Mouse (Mus musculus) liver, embryonic 14.5 days (tissue): ENCODE data around the gene Clrn2. TPM values are rescaled to one million over a fixed set of nuclear protein-coding genes. Genes with fewer than 3 reads are reported as not detected.

Experiments used
- ATAC-seq: fragments of 200-750 bp; cut with Nextera tagmentation; 2 replicates; pipeline ENCODE4 v1.8.0; 2017; ENCODE audit warnings: moderate number of reproducible peaks, mild to moderate bottlenecking, moderate library complexity; ENCODE audit not compliant: insufficient read depth
- DNase-seq, 3 experiments: peaks; one replicate each; pipeline ENCODE4 v3.0.0-alpha.2; 2012 to 2013; ENCODE audit warnings: low read depth in 3 of 3, low spot score in 3 of 3
- H3K27ac ChIP-seq: fragments of 300-500 bp; sonication (generic); 2 replicates; pipeline ENCODE4 v1.5.1; 2014; ENCODE audit warnings: moderate library complexity, mild to moderate bottlenecking, control low read depth, inconsistent platforms
- H3K27me3 ChIP-seq: fragments of 300-500 bp; sonication (generic); 2 replicates; pipeline ENCODE4 v1.6.1; 2014; ENCODE audit warnings: mild to moderate bottlenecking, low read length, moderate library complexity; ENCODE audit not compliant: control insufficient read depth, insufficient read depth
- H3K36me3 ChIP-seq: fragments of 300-500 bp; sonication (generic); replicated peaks from 2 replicates; pipeline ENCODE4 v1.6.1; 2014; ENCODE audit warnings: low read depth; ENCODE audit not compliant: control insufficient read depth, insufficient read depth
- H3K4me1 ChIP-seq, 2 experiments: fragments of 200-500 bp in 1 of 2; fragments of 300-500 bp in 1 of 2; sonication (generic) in 1 of 2; replicated peaks; 2 replicates each; pipeline ENCODE4 v1.6.1; 2012 to 2014; ENCODE audit warnings: antibody characterized with exemption in 1 of 2, inconsistent platforms in 1 of 2, low read length in 1 of 2; ENCODE audit not compliant: control insufficient read depth in 2 of 2, insufficient read depth in 2 of 2
- H3K4me2 ChIP-seq: fragments of 300-500 bp; sonication (generic); 2 replicates; pipeline ENCODE4 v1.6.1; 2014; ENCODE audit warnings: low read depth, mild to moderate bottlenecking, control low read depth, moderate library complexity
- H3K4me3 ChIP-seq, 2 experiments: fragments of 200-500 bp in 1 of 2; fragments of 300-500 bp in 1 of 2; sonication (generic) in 1 of 2; 2 replicates each; pipeline ENCODE4 v1.5.1; 2012 to 2014; ENCODE audit warnings: low read depth in 2 of 2, low read length in 2 of 2, mild to moderate bottlenecking in 2 of 2, control low read depth in 1 of 2, inconsistent platforms in 1 of 2, moderate library complexity in 1 of 2; ENCODE audit not compliant: insufficient read depth in 1 of 2
- H3K9ac ChIP-seq: fragments of 300-500 bp; sonication (generic); replicated peaks from 2 replicates; pipeline ENCODE4 v1.6.1; 2014; ENCODE audit warnings: mild to moderate bottlenecking, control low read depth, moderate library complexity
- H3K9me3 ChIP-seq: fragments of 300-500 bp; sonication (generic); 2 replicates; pipeline ENCODE4 v1.6.1; 2016; ENCODE audit warnings: low read length, mixed read lengths; ENCODE audit not compliant: control insufficient read depth
- CTCF ChIP-seq: IDR thresholded peaks from 2 replicates; pipeline ENCODE4 v1.5.1; 2016; ENCODE audit warnings: antibody characterized with exemption, low read depth, control low read depth
- EP300 ChIP-seq: IDR thresholded peaks from 2 replicates; pipeline ENCODE4 v1.6.1; 2016; ENCODE audit warnings: antibody characterized with exemption, low read depth
- WGBS: fragments of 180-500 bp; shearing (Covaris S2); extraction: QIAGEN DNeasy Blood & Tissue Kit; methylation state at CpG from one replicate; pipeline ENCODE4 v1.1.7; 2014; ENCODE audit not compliant: insufficient replicate concordance; 5-methylcytosine and 5-hydroxymethylcytosine counted together
- polyA plus RNA-seq, 2 experiments: library from polyadenylated mRNA; depleted of rRNA in 1 of 2; stranded (reverse) in 1 of 2; unstranded in 1 of 2; fragments of >200 nt; fragmentation: Nextera tagmentation in 1 of 2; extraction: Ambion mirVana in 1 of 2; gene quantifications; 2 replicates each; pipeline versions ENCODE4 v1.2.1 to v1.2.3; 2012 to 2014

The Clrn2 gene
- polyA plus RNA-seq (2012; rRNA removed), result not detected in 2 replicates
- not detected in 2 replicates for polyA plus RNA-seq (2014; fragmentation: Nextera tagmentation; extraction: Ambion mirVana)

DNA sequence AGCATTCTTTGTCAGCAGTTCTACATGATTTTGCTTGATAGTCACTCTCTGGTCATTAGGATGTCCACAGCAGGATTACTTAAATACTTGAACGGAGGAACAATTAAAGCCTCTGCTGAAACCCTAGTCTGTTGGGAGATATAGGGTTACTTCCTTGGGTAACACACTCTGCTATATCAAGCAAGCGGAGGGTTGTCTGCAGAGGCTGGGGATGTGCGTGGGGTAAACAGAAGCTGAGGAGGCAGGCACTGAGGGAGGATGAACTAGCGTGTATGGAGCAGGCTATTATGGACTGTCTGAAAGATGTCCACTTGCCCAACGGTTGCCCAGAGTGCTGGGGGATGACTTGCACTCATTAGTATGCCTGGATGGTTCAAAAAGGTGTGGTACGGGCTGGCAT is at the start of gene Clrn2:
Gene Clrn2 (plus strand): TSS at position 301 of the 400 bp plus-strand sequence.
- DNase-seq, result no peak

DNA sequence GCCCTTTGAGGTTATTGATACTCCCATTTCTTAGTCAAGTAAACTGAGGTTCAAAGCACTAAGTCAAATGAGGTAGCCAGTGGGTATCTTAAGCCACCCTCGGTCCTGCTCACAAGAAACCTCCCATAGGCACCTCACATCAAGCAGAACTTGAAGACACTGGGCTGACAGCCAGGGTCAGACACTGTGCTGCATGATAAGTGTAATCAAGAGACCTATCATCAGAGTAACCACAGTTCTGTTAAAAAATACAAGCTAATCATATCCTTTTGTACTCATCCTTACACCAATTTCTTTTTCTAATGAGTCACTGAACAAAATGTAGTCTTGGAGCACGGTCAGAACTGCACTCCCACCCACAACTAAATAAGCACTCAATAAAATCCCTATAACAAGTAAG is 47.4 kb upstream of the Clrn2 start:
- WGBS, result 29% methylated on average over 2 of the region's 2 CpGs
- DNase-seq, result no peak
- H3K27ac ChIP-seq, result no peak overlapping the region
- no peaks in the 10 kb centered on the region for H3K9me3 ChIP-seq
- H3K27me3 ChIP-seq, result no peaks in the 10 kb centered on the region
- H3K36me3 ChIP-seq, result no peaks in the 10 kb centered on the region
- H3K4me1 ChIP-seq, result no peaks in the 10 kb centered on the region
- H3K4me2 ChIP-seq, result no peak overlapping the region
- TF ChIP-seq CTCF, result no peak
- TF ChIP-seq EP300, result no peak
- no peak for ATAC-seq
- H3K9ac ChIP-seq, result no peak overlapping the region
- H3K4me3 ChIP-seq, result no peak overlapping the region

More for the DNA sequence above, at the start of gene Clrn2:
- Histone ChIP-seq H3K4me3 (no peak within 1 kb of the TSS), H3K9me3 (no peaks in the 10 kb centered on the region), H3K4me1 (peaks cover 5 to 12% of the 10 kb centered on the region in 2 experiments), H3K36me3 (no peaks in the 10 kb centered on the region), H3K27me3 (no peaks in the 10 kb centered on the region), H3K9ac (no peak within 1 kb of the TSS), H3K27ac (no peak within 1 kb of the TSS), H3K4me2 (no peak within 1 kb of the TSS)
- TF ChIP-seq EP300, result no peak
- no peak for TF ChIP-seq CTCF
- no peak for ATAC-seq
- 67% methylated on average over 6 of the region's 6 CpGs for WGBS

DNA sequence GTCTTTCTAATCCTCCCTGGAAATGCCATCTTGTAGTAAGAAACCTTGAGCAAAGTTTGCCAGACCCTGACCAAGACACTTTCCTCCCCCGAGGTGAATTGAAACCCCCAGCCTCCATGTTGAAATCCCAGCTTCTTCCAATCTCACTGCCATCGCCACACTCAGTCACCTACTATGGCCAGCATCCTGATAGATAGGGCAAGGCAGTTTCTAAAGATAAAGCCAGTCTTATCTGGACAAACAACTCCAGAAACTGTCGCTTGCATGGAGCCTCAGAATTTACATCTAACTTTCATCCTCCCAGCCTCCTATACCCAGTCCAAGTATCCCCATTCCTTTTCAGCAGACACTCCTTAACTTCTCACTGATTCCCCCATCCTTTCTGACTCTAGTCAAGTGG is 37.1 kb upstream of the Clrn2 start:
- 47% methylated on average over 3 of the region's 3 CpGs for WGBS
- H3K27ac ChIP-seq, result no peak overlapping the region
- H3K4me2 ChIP-seq, result no peak overlapping the region
- DNase-seq (no peak), ATAC-seq (no peak)
- H3K36me3 ChIP-seq, result no peaks in the 10 kb centered on the region
- no peak for TF ChIP-seq CTCF
- no peak for TF ChIP-seq EP300
- no peaks in the 10 kb centered on the region for H3K9me3 ChIP-seq
- H3K9ac ChIP-seq, result no peak overlapping the region
- H3K27me3 ChIP-seq, result no peaks in the 10 kb centered on the region
- H3K4me1 ChIP-seq, result no peaks in the 10 kb centered on the region
- no peak overlapping the region for H3K4me3 ChIP-seq

DNA sequence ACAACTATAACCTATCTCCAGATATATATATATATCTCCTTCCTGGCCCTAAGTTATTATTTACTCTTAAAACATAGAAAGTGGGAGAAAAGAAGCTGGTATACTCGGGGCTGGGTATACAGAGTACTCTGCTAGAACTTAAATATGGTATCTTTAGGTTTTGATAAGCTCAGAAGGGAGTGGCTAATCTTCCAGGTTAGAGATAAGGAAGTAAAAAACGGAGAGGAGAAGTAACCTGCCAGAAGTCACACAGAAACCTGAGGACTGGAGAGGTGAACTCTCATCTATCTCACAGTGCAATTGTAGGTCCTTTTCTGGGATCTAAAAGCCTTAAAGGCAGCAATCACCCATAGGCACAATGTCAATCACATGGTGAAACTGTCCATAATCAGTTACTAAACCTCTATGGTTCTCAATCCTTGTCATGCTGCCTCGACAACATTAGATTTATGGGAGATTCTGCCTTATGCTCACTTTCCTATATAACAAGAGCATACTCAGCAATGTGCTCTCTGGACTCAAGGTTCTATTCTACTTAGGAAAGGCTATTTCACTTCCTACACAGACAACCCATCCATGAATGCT is 35.6 kb upstream of the Clrn2 start:
- Histone ChIP-seq H3K4me1 (no peaks in the 10 kb centered on the region), H3K36me3 (no peaks in the 10 kb centered on the region), H3K4me3 (no peak overlapping the region), H3K27ac (no peak overlapping the region), H3K4me2 (no peak overlapping the region), H3K9me3 (no peaks in the 10 kb centered on the region), H3K27me3 (no peaks in the 10 kb centered on the region), H3K9ac (no peak overlapping the region)
- no peak for ATAC-seq
- TF ChIP-seq EP300 (no peak), CTCF (no peak)
- DNase-seq, result no peak
- WGBS, result 36% methylated on average over 3 of the region's 3 CpGs

DNA sequence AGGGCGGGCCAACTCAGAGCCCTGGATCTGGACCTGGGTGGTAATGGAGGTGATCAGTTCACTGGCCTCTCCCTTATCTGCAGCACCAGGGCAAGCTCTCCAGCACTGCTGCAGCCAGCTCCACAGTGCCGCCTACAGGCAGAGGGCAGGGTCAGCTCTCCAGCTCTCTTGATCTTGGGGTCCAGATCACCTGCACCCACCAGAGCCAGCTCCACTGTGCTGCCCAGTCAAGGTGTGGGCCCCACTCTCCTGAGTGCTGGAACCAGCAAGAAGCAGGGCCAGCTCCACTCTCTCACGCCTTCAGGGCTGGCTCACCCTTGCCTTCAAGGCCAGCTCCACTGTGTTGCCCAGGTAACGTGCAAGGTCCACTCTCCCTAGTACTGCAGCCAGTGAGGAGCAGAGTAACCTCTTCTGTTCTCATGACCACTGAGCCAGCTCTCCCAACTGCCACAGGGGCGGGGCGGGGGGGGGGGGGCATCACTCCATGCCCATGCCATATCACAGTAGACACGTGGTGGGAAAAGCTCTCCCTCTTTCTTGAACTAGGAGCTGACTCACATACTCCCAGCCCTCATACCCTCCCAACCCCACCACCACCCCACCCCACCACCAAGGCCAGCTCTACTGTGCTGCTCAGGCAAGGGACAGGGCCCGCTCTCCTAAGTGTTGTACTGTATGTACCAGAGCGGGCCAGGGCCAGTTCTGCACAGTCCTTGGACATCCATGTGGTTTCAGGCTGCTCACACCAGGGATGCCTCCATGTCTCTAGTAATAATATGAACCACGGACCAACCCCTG is 33.5 kb upstream of the Clrn2 start:
- 61% methylated on average over 10 of the region's 10 CpGs for WGBS
- DNase-seq (no peak), ATAC-seq (0 out of 2 replicates have a peak, but pooled peaks have one; percentile 48)
- Histone ChIP-seq H3K4me3 (no peak overlapping the region), H3K4me2 (no peak overlapping the region), H3K36me3 (no peaks in the 10 kb centered on the region), H3K27me3 (no peaks in the 10 kb centered on the region), H3K27ac (no peak overlapping the region), H3K9me3 (no peaks in the 10 kb centered on the region), H3K4me1 (no peaks in the 10 kb centered on the region), H3K9ac (no peak overlapping the region)
- TF ChIP-seq EP300, result no peak
- TF ChIP-seq CTCF, result peak; percentile 81
